Mouse (Mus musculus): Measurements from ENCODE around the gene Ccdc3.

DNA sequence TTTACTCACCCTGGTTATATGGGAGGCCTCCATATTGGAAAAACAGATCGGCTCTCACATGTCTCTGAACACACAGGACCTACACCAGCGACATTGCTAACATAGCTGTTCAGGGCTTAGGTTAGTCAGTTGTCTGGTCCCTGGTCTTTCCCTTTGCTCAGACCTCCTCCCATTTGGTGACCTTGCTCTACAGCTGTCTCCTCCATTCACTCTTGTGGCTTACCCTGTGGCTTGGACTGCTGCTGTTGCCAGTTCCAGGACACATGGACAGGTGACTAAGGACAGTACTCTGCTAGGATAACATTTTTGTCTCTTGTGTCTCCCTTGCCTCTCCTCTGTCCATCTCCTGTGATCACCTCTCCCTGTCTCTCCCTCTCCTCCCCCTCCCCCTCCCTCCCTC lies 29.2 kb downstream of the Ccdc3 start:
- TF ChIP-seq CTCF (IDR thresholded peaks at IDR 0.05; ENCODE audit: extremely low read depth, insufficient read depth, insufficient read length, insufficient replicate concordance) (no peak), POLR2A (IDR thresholded peaks at IDR 0.05; ENCODE audit: low read depth, low read length) (no peak)
